Mouse (Mus musculus): ENCODE data around the gene Ano6.

- TF ChIP-seq TCF3 (IDR thresholded peaks at IDR 0.05; ENCODE audit: insufficient read length, low read depth) (no peak), POLR2A (IDR thresholded peaks at IDR 0.05; ENCODE audit: insufficient read length, low read depth) (no peak), REST (IDR thresholded peaks at IDR 0.05; ENCODE audit: insufficient read depth, insufficient read length) (no peak), SRF (IDR thresholded peaks at IDR 0.05; ENCODE audit: control insufficient read depth, insufficient read length, low read depth) (no peak), USF1 (IDR thresholded peaks at IDR 0.05; ENCODE audit: low read depth) (no peak), MYOD1 (IDR thresholded peaks at IDR 0.05; ENCODE audit: control insufficient read depth in 1 of 3, insufficient read length in 2 of 3, low read depth in 2 of 3) (peak in 2 of 3 experiments; percentile 32 to 48), TCF12 (IDR thresholded peaks at IDR 0.05; ENCODE audit: insufficient read depth, poor library complexity, severe bottlenecking) (no peak), POLR2AphosphoS2 (IDR thresholded peaks at IDR 0.05; ENCODE audit: insufficient read length, low read depth) (no peak)
Observed at GRCm38 (mm10) chr15:95906017-95906749, 115.5 kb downstream of the Ano6 start.

All from myocyte (in vitro differentiated cells).